Mouse (Mus musculus) G1E (cell line): ENCODE measurements around the gene Pex14.

ENCODE experiments used
- CTCF ChIP-seq: IDR thresholded peaks from 2 replicates; pipeline ENCODE4 v1.5.1; 2012; ENCODE audit warnings: low read depth, low read length, inconsistent platforms, mixed read lengths
- POLR2AphosphoS5 ChIP-seq: IDR thresholded peaks from 2 replicates; pipeline ENCODE4 v1.6.1; 2012; ENCODE audit warnings: low read depth, low read length, inconsistent platforms; ENCODE audit not compliant: insufficient replicate concordance

- TF ChIP-seq CTCF, result no peak
- no peak for TF ChIP-seq POLR2AphosphoS5
Measured at GRCm38 (mm10) chr4:148923414-148923813, 176.3 kb downstream of the Pex14 start.
